In genomic region chr5:38158947-38159633, GRCm38 (mm10) we compare ENCODE assay signal across 7 mouse cellular contexts. TPM values are rescaled to one million over a fixed set of nuclear protein-coding genes. Genes with fewer than 3 reads are reported as not detected.
DNase-seq lines count a peak whose midpoint lies in the region; ATAC-seq lines count a peak whose summit lies in the region.

No protein-coding gene starts in this region.

- under 1% methylated on average over 79 of the region's 79 CpGs for WGBS in limb, embryonic 10.5 days
- under 1% methylated on average over 69 of the region's 79 CpGs for WGBS in midbrain, embryonic 13.5 days
- under 1% methylated on average over 79 of the region's 79 CpGs for WGBS in stomach, embryonic 16.5 days

- 0 out of 2 replicates have a peak, but pooled peaks cover 1% of the 10 kb centered on the region for H3K9me3 ChIP-seq in limb, embryonic 10.5 days (replicated peaks)
- H3K9me3 ChIP-seq in midbrain, embryonic 13.5 days, result no peaks in the 10 kb centered on the region
- no peaks in the 10 kb centered on the region for H3K9me3 ChIP-seq in stomach, embryonic 16.5 days (replicated peaks; ENCODE audit: control insufficient read depth, low read length)

- H3K4me2 ChIP-seq in midbrain, embryonic 13.5 days (replicated peaks), result peak overlapping the region; percentile 85
- peak overlapping the region; percentile 79 for H3K4me2 ChIP-seq in stomach, embryonic 16.5 days (ENCODE audit: low read depth, low read length)

- ATAC-seq in common myeloid progenitor, adult 5-6 weeks (replicated peaks; ENCODE audit: low read depth, poor library complexity, severe bottlenecking), result peak; percentile 36
- ATAC-seq in midbrain, embryonic 13.5 days, result peak; percentile 82
- peak; percentile 83 for ATAC-seq in stomach, embryonic 16.5 days (ENCODE audit: insufficient read depth, low FRiP score)

- intact Hi-C loops in gastrocnemius, postnatal 14 days (cut with DNase I; ENCODE audit: low total_unique reads), result no loop called here

- peak overlapping the region; percentile 92 for H3K27ac ChIP-seq in limb, embryonic 10.5 days
- H3K27ac ChIP-seq in midbrain, embryonic 13.5 days, result peak overlapping the region; percentile 97
- H3K27ac ChIP-seq in stomach, embryonic 16.5 days (ENCODE audit: low read length), result no peak overlapping the region

- peak; percentile 76 for DNase-seq in adrenal gland, postnatal 25 days
- peak; percentile 64 for DNase-seq in gastrocnemius, postnatal 14 days
- DNase-seq in induced T-regulatory cell, adult 2 months (ENCODE audit: low read depth), result peak; percentile 6
- peak; percentile 80 for DNase-seq in limb, embryonic 10.5 days (ENCODE audit: low spot score)

- peaks cover 54% of the 10 kb centered on the region for H3K27me3 ChIP-seq in limb, embryonic 10.5 days (ENCODE audit: low read depth, poor library complexity, severe bottlenecking)
- peaks cover 15% of the 10 kb centered on the region; the same call in 1 of the 2 replicates for H3K27me3 ChIP-seq in midbrain, embryonic 13.5 days
- peaks cover 20% of the 10 kb centered on the region for H3K27me3 ChIP-seq in stomach, embryonic 16.5 days (ENCODE audit: control insufficient read depth, insufficient read depth, low read length)

- peaks cover 37% of the 10 kb centered on the region for H3K36me3 ChIP-seq in limb, embryonic 10.5 days
- H3K36me3 ChIP-seq in midbrain, embryonic 13.5 days, result peaks cover 35% of the 10 kb centered on the region
- no peaks in the 10 kb centered on the region; the same call in 1 of the 2 replicates for H3K36me3 ChIP-seq in stomach, embryonic 16.5 days (ENCODE audit: control insufficient read depth, insufficient read depth, low read length)

- peaks cover 30% of the 10 kb centered on the region for H3K4me1 ChIP-seq in limb, embryonic 10.5 days
- peaks cover 48% of the 10 kb centered on the region for H3K4me1 ChIP-seq in midbrain, embryonic 13.5 days (replicated peaks)
- H3K4me1 ChIP-seq in stomach, embryonic 16.5 days (ENCODE audit: control insufficient read depth, insufficient read depth, low read length), result no peaks in the 10 kb centered on the region; the same call in 1 of the 2 replicates

- H3K9ac ChIP-seq in midbrain, embryonic 13.5 days (replicated peaks), result peak overlapping the region; percentile 100
- peak overlapping the region; percentile 71 for H3K9ac ChIP-seq in stomach, embryonic 16.5 days (ENCODE audit: low read length)

- peak overlapping the region; percentile 69 for H3K4me3 ChIP-seq in limb, embryonic 10.5 days
- H3K4me3 ChIP-seq in midbrain, embryonic 13.5 days (replicated peaks), result peak overlapping the region; percentile 96
- H3K4me3 ChIP-seq in stomach, embryonic 16.5 days (replicated peaks; ENCODE audit: low read length), result peak overlapping the region; percentile 57

RNA-seq across cellular contexts. Expression of gene Nsg1, which starts 0.6 kb away (rescaled TPM):
- 59.3 and 70.9 TPM in 2 replicates for total RNA-seq in adrenal gland, postnatal 25 days (2021)
- 2.3 and 2.4 TPM in 2 replicates for total RNA-seq in common myeloid progenitor, adult 5-6 weeks (2017)
- 1 to 10 TPM; 6.9 to 8.3 TPM for total RNA-seq in gastrocnemius, postnatal 14 days (2021)
- polyA plus RNA-seq in limb, embryonic 10.5 days (2016; fragmentation: Nextera tagmentation; extraction: Ambion mirVana), result 77.7 and 110 TPM in 2 replicates
- polyA plus RNA-seq in midbrain, embryonic 13.5 days (2015; fragmentation: Nextera tagmentation; extraction: Ambion mirVana), result 870 and 950 TPM in 2 replicates
- 52.2 and 57.5 TPM in 2 replicates for polyA plus RNA-seq in stomach, embryonic 16.5 days (2015; fragmentation: Nextera tagmentation; extraction: Ambion mirVana)

Comparison
In these comparisons a context has a peak if more than half of its experiments do, and no peak if none do; other contexts are left out.
1. DNase-seq: peak in every context shown above with its lines; median percentile 80 in limb, embryonic 10.5 days; 76 in adrenal gland, postnatal 25 days; 64 in gastrocnemius, postnatal 14 days; 6 in induced T-regulatory cell, adult 2 months.